Mouse (Mus musculus) frontal cortex, adult (tissue): ENCODE measurements at regions not wholly inside any gene's neighbourhood (a gene's known extent, or its start where the extent isn't known, plus 50 kb on each side); places are given as distances from the start of the nearest gene placed in this dataset.

Experiments used
- ATAC-seq: cut with Nextera tagmentation; 2 replicates; pipeline ENCODE4 v1.9.2; 2017; ENCODE audit warnings: mild to moderate bottlenecking, moderate library complexity, mixed read lengths; ENCODE audit not compliant: low TSS enrichment

GRCm38 (mm10) chr6:49637654-49638053 is 184.9 kb upstream of the Npy start:
- peak; percentile 64 for ATAC-seq

- ATAC-seq, result peak; percentile 92
Measured at GRCm38 (mm10) chr6:49641256-49641655, 181.3 kb upstream of the Npy start.

GRCm38 (mm10) chr6:49654541-49655130 is 167.9 kb upstream of the Npy start:
- no peak for ATAC-seq

GRCm38 (mm10) chr6:49655241-49655640 is 167.3 kb upstream of the Npy start:
- no peak for ATAC-seq

GRCm38 (mm10) chr6:49656359-49657280 is 165.9 kb upstream of the Npy start:
- 0 out of 2 replicates have a peak, but pooled peaks have one; percentile 27 for ATAC-seq

GRCm38 (mm10) chr6:49657988-49658387 is 164.5 kb upstream of the Npy start:
- no peak for ATAC-seq

GRCm38 (mm10) chr6:49670991-49671390 is 151.5 kb upstream of the Npy start:
- peak; percentile 55 for ATAC-seq

GRCm38 (mm10) chr6:49671912-49672311 is 150.6 kb upstream of the Npy start:
- ATAC-seq, result peak; percentile 82

- no peak for ATAC-seq
Measured at GRCm38 (mm10) chr6:49686776-49687175, 135.7 kb upstream of the Npy start.

- peak; percentile 9; the same call in 1 of the 2 replicates for ATAC-seq
Measured at GRCm38 (mm10) chr6:49692032-49692539, 130.4 kb upstream of the Npy start.

GRCm38 (mm10) chr6:49694851-49695250 is 127.7 kb upstream of the Npy start:
- ATAC-seq, result no peak

GRCm38 (mm10) chr6:49696990-49697389 is 125.5 kb upstream of the Npy start:
- peak; percentile 87 for ATAC-seq

- ATAC-seq, result no peak
Measured at GRCm38 (mm10) chr6:49701453-49701852, 121.1 kb upstream of the Npy start.

- ATAC-seq, result no peak
Measured at GRCm38 (mm10) chr6:49712980-49713379, 109.5 kb upstream of the Npy start.

- ATAC-seq, result peak; percentile 98
Measured at GRCm38 (mm10) chr6:49716520-49716919, 106.0 kb upstream of the Npy start.

- ATAC-seq, result no peak
Measured at GRCm38 (mm10) chr6:49716945-49717344, 105.6 kb upstream of the Npy start.

- no peak for ATAC-seq
Measured at GRCm38 (mm10) chr6:49733191-49733590, 89.3 kb upstream of the Npy start.

GRCm38 (mm10) chr6:49743157-49743556 is 79.4 kb upstream of the Npy start:
- ATAC-seq, result no peak

- no peak for ATAC-seq
Measured at GRCm38 (mm10) chr6:49745301-49745700, 77.2 kb upstream of the Npy start.

GRCm38 (mm10) chr6:49750544-49750943 is 72.0 kb upstream of the Npy start:
- no peak for ATAC-seq

- ATAC-seq, result no peak
Measured at GRCm38 (mm10) chr6:49759614-49760013, 62.9 kb upstream of the Npy start.

- ATAC-seq, result no peak
Measured at GRCm38 (mm10) chr6:49764746-49765145, 57.8 kb upstream of the Npy start.
